8 mouse cellular contexts compared by ENCODE assay signal in the genomic region with DNA sequence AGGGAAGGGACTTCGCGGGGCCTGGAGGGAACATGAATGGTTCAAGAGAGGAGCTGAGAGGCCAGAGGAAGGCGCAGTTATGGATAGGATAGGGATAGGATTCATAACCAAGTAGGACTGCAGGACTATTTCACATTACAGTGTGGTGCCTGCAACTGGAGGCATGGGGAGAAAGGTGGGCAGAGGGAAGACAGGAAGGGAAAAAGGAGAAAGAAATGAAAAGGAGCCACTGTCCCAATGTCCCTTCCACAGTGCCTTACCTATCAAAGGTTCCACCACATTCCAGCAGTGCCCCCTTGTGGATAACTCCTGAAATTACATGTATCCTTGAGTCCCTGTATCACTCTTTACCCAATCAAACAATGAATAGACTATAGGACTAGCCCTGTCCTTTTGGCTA.
DNase-seq lines count a peak whose midpoint lies in the region; ATAC-seq and TF ChIP-seq lines count a peak whose summit lies in the region.

No protein-coding gene starts in this region.

- DNase-seq in frontal cortex, postnatal 14 days (ENCODE audit: low spot score in 2 of 2), result no peak
- peak; percentile 30 for DNase-seq in MEL-GATA-1-ER (ENCODE audit: extremely low read depth, low read depth)
- peak; percentile 75 to 78 for DNase-seq in cerebellum, postnatal 14 days
- peak; percentile 65 for DNase-seq in heart, postnatal 0 days (ENCODE audit: low spot score)
- DNase-seq in kidney, postnatal 14 days, result peak; percentile 39
- peak; percentile 68 for DNase-seq in lung, postnatal 10 days
- DNase-seq in skeletal muscle tissue, adult 2 months (ENCODE audit: low read depth, low spot score), result peak; percentile 67

- no peaks in the 10 kb centered on the region for H3K4me1 ChIP-seq in heart, postnatal 0 days (ENCODE audit: control insufficient read depth, insufficient read depth)

- no peaks in the 10 kb centered on the region for H3K9me3 ChIP-seq in heart, postnatal 0 days (replicated peaks; ENCODE audit: control insufficient read depth, low read length)

- H3K4me2 ChIP-seq in heart, postnatal 0 days (ENCODE audit: low read depth, low read length), result no peak overlapping the region

- TF ChIP-seq EP300 in heart, postnatal 0 days (IDR thresholded peaks at IDR 0.05; ENCODE audit: low read depth), result no peak

- WGBS in heart, postnatal 0 days, result 93% methylated on average over 3 of the region's 3 CpGs

- H3K4me3 ChIP-seq in heart, postnatal 0 days (ENCODE audit: low read depth, low read length), result no peak overlapping the region

- no peaks in the 10 kb centered on the region for H3K27me3 ChIP-seq in heart, postnatal 0 days (ENCODE audit: control insufficient read depth, insufficient read depth, low read length)

- H3K9ac ChIP-seq in heart, postnatal 0 days (replicated peaks; ENCODE audit: low read depth, low read length), result no peak overlapping the region

- no peak overlapping the region for H3K27ac ChIP-seq in heart, postnatal 0 days (ENCODE audit: low read depth)

- peak; percentile 86 for TF ChIP-seq CTCF in heart, postnatal 0 days (IDR thresholded peaks at IDR 0.05; ENCODE audit: low read depth)

- peak; percentile 68 for ATAC-seq in frontal cortex, adult (ENCODE audit: low TSS enrichment)
- peak; percentile 70; the same call in 1 of the 2 replicates for ATAC-seq in heart, postnatal 0 days (ENCODE audit: insufficient read depth, low read depth)

- peaks cover 86% of the 10 kb centered on the region for H3K36me3 ChIP-seq in heart, postnatal 0 days (replicated peaks; ENCODE audit: control insufficient read depth, insufficient read depth, low read length)

Comparison
In these comparisons a context has a peak if more than half of its experiments do, and no peak if none do; other contexts are left out.
1. DNase-seq: peak in MEL-GATA-1-ER (single experiment), cerebellum, postnatal 14 days (2 of 2), heart, postnatal 0 days (single experiment), kidney, postnatal 14 days (single experiment), lung, postnatal 10 days (single experiment) and skeletal muscle tissue, adult 2 months (single experiment); none in frontal cortex, postnatal 14 days (0 of 2).